Mouse (Mus musculus) Patski (cell line): ENCODE measurements around the gene Hoga1. TPM values are rescaled to one million over a fixed set of nuclear protein-coding genes. Genes with fewer than 3 reads are reported as not detected.

ENCODE experiments used
- ATAC-seq: fragments of 100-300 bp; one replicate; pipeline ENCODE4 v1.8.0; 2021
- CTCF ChIA-PET: fragments of 350-600 bp; sonication (Branson Sonifier 250); formaldehyde crosslinking; loops from one replicate; lab custom pipeline; 2022; ENCODE audit warnings: inconsistent platforms; lab: Charles Lee
- POLR2A ChIA-PET: fragments of 350-600 bp; sonication (Branson Sonifier 250); formaldehyde crosslinking; loops from one replicate; lab custom pipeline; 2022; ENCODE audit warnings: antibody characterized with exemption, inconsistent platforms; lab: Charles Lee
- DNase-seq: peaks from one replicate; pipeline ENCODE4 v3.0.0-alpha.2; 2011; ENCODE audit warnings: low read depth, low spot score
- H3K27me3 ChIP-seq: fragments of 371-371 bp; one replicate; pipeline ENCODE4 v1.5.1; 2021
- CTCF ChIP-seq: fragments of 100-300 bp; IDR thresholded peaks from one replicate; pipeline ENCODE4 v1.5.1; 2021
- in situ Hi-C: fragments of 300-500 bp; cut with MboI; formaldehyde crosslinking; loops from 3 replicates; pipeline ENCODE4 v1.11.1; 2018; ENCODE audit warnings: low pct_unique_long_range_greater_than_20kb, mixed read lengths
- polyA plus RNA-seq: library from polyadenylated mRNA; unstranded; gene quantifications from one replicate; pipeline ENCODE4 v1.2.3, GENCODE M21; 2021

Gene Hoga1
- polyA plus RNA-seq, 1 experiment from 2014 or later: 51.2 TPM

DNA sequence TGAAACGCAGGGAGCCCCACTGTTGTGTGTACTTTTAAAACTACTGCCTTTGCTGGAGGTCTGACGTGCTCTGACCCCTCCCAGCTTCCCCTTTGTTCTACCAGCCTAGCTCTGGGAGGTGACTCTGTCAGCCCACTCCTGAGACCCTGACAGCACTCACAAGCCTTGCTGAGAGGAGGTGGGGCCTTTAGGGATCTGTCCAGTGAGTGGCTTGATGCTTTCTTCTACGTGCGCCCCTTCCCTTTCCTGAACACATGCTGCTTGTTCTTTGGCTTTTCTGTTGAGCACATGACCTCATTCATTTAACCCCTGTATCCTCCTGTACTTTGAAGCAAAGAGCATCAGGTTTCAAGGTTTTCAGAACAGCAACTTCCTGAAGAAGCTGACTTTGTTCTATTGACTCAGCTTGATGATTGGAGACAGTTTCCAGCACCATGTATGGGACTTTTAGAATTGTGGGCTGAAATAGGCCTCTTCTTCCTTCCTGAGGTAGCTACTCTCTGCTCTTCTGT is 26.3 kb upstream of the Hoga1 start:
- no peak for DNase-seq
- H3K27me3 ChIP-seq: no peaks in the 10 kb centered on the region
- ChIA-PET POLR2A (interaction anchor here (0.6 to 0.7 kb wide), 2 partner anchors 11 to 72 kb away, joined by 3 to 4 read pairs; no protein-coding TSS in a partner anchor), CTCF (interaction anchor here (2.1 to 3.2 kb wide), 3 partner anchors 8 to 37 kb away, joined by 6 to 17 read pairs (median 9); partner anchors contain the start of genes Ankrd2 and Ubtd1)
- no peak for ATAC-seq
- no peak for TF ChIP-seq CTCF
- in situ Hi-C loops: no loop called here

DNA sequence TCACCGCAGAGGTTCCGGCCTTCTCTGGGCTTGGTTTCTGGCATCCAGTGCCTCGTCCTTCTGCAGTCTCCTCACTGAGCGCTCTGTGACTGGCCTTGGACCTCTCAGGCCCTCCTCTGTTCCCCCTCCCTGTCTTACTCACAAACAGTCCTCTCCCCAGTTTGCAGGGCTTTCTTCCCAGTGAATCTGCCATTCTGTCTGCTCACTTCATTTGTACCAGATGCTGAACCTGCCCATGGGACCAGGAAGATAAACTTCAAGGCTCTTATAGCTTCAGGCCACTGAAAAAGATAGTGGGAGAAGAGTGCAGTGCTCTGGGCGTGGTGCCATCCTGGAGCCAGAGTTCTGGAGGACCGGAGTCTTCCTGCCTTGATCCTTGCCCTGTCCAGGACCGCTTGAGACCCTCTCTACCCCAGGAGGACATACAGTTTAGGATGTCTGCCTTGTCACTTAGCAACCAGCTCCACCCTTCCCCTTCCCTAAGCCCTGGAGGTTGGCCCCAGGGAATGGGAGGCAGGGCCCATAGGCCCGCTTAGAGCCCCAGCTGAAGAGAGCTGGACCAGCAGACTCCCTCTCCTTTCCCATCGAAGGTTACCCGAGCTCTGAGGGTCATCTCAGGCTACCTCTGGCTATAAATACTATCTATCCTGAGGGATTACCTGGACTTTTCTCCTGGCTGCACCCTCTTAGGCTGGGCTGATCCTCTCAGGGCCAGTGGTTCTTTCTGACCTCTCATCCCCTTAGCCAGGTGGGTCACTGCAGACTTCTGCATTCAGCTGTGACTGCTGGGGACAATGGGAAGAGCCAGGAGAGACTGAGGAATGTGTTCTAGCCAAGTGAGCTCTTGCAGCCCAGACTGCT is 23.5 kb upstream of the Hoga1 start:
- TF ChIP-seq CTCF: no peak
- CTCF ChIA-PET: interaction anchor here (1.0 to 1.9 kb wide), 6 partner anchors 13 to 69 kb away, joined by 3 to 8 read pairs (median 4); partner anchors contain the start of gene Ankrd2
- ATAC-seq (no peak), DNase-seq (no peak)
- no peaks in the 10 kb centered on the region for H3K27me3 ChIP-seq
- POLR2A ChIA-PET: interaction anchor here (0.7 to 1.4 kb wide), 2 partner anchors 26 to 33 kb away, joined by 3 to 4 read pairs; no protein-coding TSS in a partner anchor
- in situ Hi-C loops: no loop called here

DNA sequence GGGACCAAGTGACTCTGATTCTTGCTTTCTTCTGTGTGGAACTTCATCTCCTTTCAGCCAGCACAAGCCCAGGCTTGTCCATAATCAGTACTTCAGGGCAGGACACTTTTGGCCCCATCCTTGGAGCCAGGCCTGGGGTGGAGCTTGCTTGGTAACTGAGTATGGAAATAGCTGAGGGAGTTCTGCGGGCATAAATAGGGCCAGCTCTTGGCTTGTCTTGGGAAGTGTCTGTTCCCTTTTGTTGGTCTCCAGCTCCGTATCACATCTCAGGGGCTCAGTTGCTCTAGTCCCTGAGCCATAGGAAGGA is 22.9 kb upstream of the Hoga1 start:
- H3K27me3 ChIP-seq: no peaks in the 10 kb centered on the region
- ATAC-seq (no peak), DNase-seq (no peak)
- TF ChIP-seq CTCF: no peak
- ChIA-PET POLR2A (interaction anchor here (1.4 to 1.6 kb wide), 2 partner anchors 27 to 41 kb away, joined by 4 read pairs; partner anchors contain the start of gene Ubtd1), CTCF (interaction anchor here (1.1 to 1.9 kb wide), 5 partner anchors 13 to 70 kb away, joined by 3 to 8 read pairs (median 4); partner anchors contain the start of gene Ankrd2)
- in situ Hi-C loops: no loop called here

- TF ChIP-seq CTCF: peak; percentile 97
- no peak for DNase-seq
- in situ Hi-C loops: loop anchor here (5.0 kb wide), 1 partner anchor 39 kb away; no protein-coding TSS in a partner anchor
- peak; percentile 80 for ATAC-seq
- no peaks in the 10 kb centered on the region for H3K27me3 ChIP-seq
- ChIA-PET CTCF (interaction anchor here (0.7 to 4.3 kb wide), 33 partner anchors 9 to 179 kb away, joined by 3 to 35 read pairs (median 5); partner anchors contain the start of genes 4933411K16Rik, Ankrd2, Exosc1 and Hoga1), POLR2A (interaction anchor here (0.6 to 2.0 kb wide), 4 partner anchors 12 to 156 kb away, joined by 3 to 6 read pairs (median 4); partner anchors contain the start of gene Ubtd1)
Observed at GRCm38 (mm10) chr19:42026158-42026557, 19.3 kb upstream of the Hoga1 start.

- ATAC-seq (no peak), DNase-seq (no peak)
- TF ChIP-seq CTCF: no peak
Observed at GRCm38 (mm10) chr19:42031112-42031511, 14.3 kb upstream of the Hoga1 start.

GRCm38 (mm10) chr19:42033611-42034010 is 11.8 kb upstream of the Hoga1 start:
- no peaks in the 10 kb centered on the region for H3K27me3 ChIP-seq
- CTCF ChIA-PET: interaction anchor here (0.7 to 10.1 kb wide), 2 partner anchors 14 to 39 kb away, joined by 3 to 154 read pairs; no protein-coding TSS in a partner anchor
- in situ Hi-C loops: loop anchor here (5.0 kb wide), 1 partner anchor 39 kb away; no protein-coding TSS in a partner anchor
- ATAC-seq (no peak), DNase-seq (no peak)
- TF ChIP-seq CTCF: no peak
- POLR2A ChIA-PET: interaction anchor here (0.7 kb wide), 1 partner anchor 46 kb away, joined by 3 read pairs; no protein-coding TSS in a partner anchor

More at GRCm38 (mm10) chr19:42031112-42031511, 14.3 kb upstream of the Hoga1 start:
- POLR2A ChIA-PET: no interaction called here
- CTCF ChIA-PET: interaction anchor here (0.8 to 10.1 kb wide), 5 partner anchors 14 to 135 kb away, joined by 3 to 154 read pairs (median 3); partner anchors contain the start of gene Hoga1
- in situ Hi-C loops: loop anchor here (5.0 kb wide), 1 partner anchor 41 kb away; no protein-coding TSS in a partner anchor
- H3K27me3 ChIP-seq: no peaks in the 10 kb centered on the region

DNA sequence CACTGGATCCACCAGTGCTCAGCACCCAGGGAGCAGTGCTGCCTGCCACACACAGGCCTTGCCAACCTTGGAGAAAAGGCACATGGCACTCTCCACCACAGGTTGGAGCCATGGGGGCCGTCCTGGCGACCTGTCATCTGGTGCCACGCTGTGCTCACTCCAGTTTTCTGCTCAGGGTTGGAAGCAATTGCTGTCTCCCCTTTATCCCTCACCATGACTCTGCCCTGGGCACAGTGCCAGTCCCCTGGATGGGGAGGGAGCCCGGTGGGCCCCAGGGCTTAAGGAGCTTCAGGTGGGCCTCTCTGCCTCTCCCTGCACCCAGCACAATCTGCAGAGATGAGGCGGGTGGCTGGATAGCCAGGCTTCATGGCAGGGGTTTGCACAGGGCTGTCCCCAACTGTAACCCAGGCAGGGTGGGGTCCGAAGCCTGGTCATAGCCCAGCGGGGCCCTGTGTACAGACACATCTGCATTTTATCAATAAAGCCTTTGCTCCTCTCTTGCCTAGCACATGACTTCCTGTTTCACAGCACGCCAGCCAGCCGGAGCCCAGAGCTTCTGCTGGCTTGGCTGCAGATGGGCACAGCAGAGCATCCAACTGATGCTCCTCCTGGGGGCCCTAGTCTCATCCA is 11.1 kb upstream of the Hoga1 start:
- POLR2A ChIA-PET: interaction anchor here (0.7 to 2.0 kb wide), 4 partner anchors 38 to 50 kb away, joined by 3 to 8 read pairs (median 3); no protein-coding TSS in a partner anchor
- TF ChIP-seq CTCF: no peak
- in situ Hi-C loops: loop anchor here (5.0 kb wide), 1 partner anchor 38 kb away; no protein-coding TSS in a partner anchor
- DNase-seq (no peak), ATAC-seq (no peak)
- CTCF ChIA-PET: interaction anchor here (0.7 to 10.1 kb wide), 20 partner anchors 8 to 135 kb away, joined by 3 to 154 read pairs (median 8); partner anchors contain the start of genes 4933411K16Rik, Hoga1, Marveld1 and Mms19
- H3K27me3 ChIP-seq: no peaks in the 10 kb centered on the region

GRCm38 (mm10) chr19:42034881-42035455 is 10.4 kb upstream of the Hoga1 start:
- TF ChIP-seq CTCF: no peak
- H3K27me3 ChIP-seq: no peaks in the 10 kb centered on the region
- in situ Hi-C loops: loop anchor here (5.0 kb wide), 1 partner anchor 37 kb away; no protein-coding TSS in a partner anchor
- no peak for DNase-seq
- ChIA-PET POLR2A (interaction anchor here (0.5 to 2.3 kb wide), 6 partner anchors 10 to 1410 kb away, joined by 3 to 8 read pairs (median 4); partner anchors contain the start of gene Hoga1), CTCF (interaction anchor here (0.8 to 10.1 kb wide), 34 partner anchors 8 to 134 kb away, joined by 3 to 154 read pairs (median 8); partner anchors contain the start of genes 4933411K16Rik, Avpi1, Hoga1 and Marveld1)
- ATAC-seq: no peak
